In genomic region chr11:90638312-90638830, GRCm38 (mm10) we compare ENCODE assay signal across 7 mouse cellular contexts. TPM values are rescaled to one million over a fixed set of nuclear protein-coding genes. Genes with fewer than 3 reads are reported as not detected.
DNase-seq lines count a peak whose midpoint lies in the region; ATAC-seq and TF ChIP-seq lines count a peak whose summit lies in the region.

No protein-coding gene starts in this region.

- H3K4me3 ChIP-seq in embryonic fibroblast, embryonic 13.5 days (ENCODE audit: insufficient read depth, low read length) = peak overlapping the region; percentile 74
- peak overlapping the region; percentile 86 for H3K4me3 ChIP-seq in hindbrain, embryonic 14.5 days (replicated peaks; ENCODE audit: low read length)
- H3K4me3 ChIP-seq in limb, embryonic 15.5 days = peak overlapping the region; percentile 88

- H3K27ac ChIP-seq in embryonic fibroblast, embryonic 13.5 days (ENCODE audit: insufficient read depth, low read length) = peak overlapping the region; percentile 42
- peak overlapping the region; percentile 94 for H3K27ac ChIP-seq in hindbrain, embryonic 14.5 days
- H3K27ac ChIP-seq in limb, embryonic 15.5 days = peak overlapping the region; percentile 97

- no peaks in the 10 kb centered on the region for H3K9me3 ChIP-seq in hindbrain, embryonic 14.5 days (ENCODE audit: control insufficient read depth, low read length)
- H3K9me3 ChIP-seq in limb, embryonic 15.5 days = no peaks in the 10 kb centered on the region

- H3K4me2 ChIP-seq in hindbrain, embryonic 14.5 days (replicated peaks) = peak overlapping the region; percentile 56
- peak overlapping the region; percentile 58 for H3K4me2 ChIP-seq in limb, embryonic 15.5 days

- peak; percentile 72 for ATAC-seq in hindbrain, embryonic 14.5 days (ENCODE audit: low FRiP score)
- ATAC-seq in limb, embryonic 15.5 days (ENCODE audit: insufficient number of reproducible peaks, low FRiP score, low TSS enrichment, low read depth) = peak; percentile 76
- ATAC-seq in monocyte, adult 5-6 weeks (replicated peaks; ENCODE audit: insufficient number of reproducible peaks, low FRiP score, low TSS enrichment, poor library complexity, severe bottlenecking) = peak; percentile 25

- H3K9ac ChIP-seq in hindbrain, embryonic 14.5 days = peak overlapping the region; percentile 94
- peak overlapping the region; percentile 90 for H3K9ac ChIP-seq in limb, embryonic 15.5 days

- 0% methylated on average over 51 of the region's 54 CpGs for WGBS in hindbrain, embryonic 14.5 days
- WGBS in limb, embryonic 15.5 days = under 1% methylated on average over 52 of the region's 54 CpGs

- no peaks in the 10 kb centered on the region; the same call in 1 of the 2 replicates for H3K4me1 ChIP-seq in embryonic fibroblast, embryonic 13.5 days (ENCODE audit: control insufficient read depth, insufficient read depth, low read length)
- peaks cover 18% of the 10 kb centered on the region for H3K4me1 ChIP-seq in hindbrain, embryonic 14.5 days (replicated peaks; ENCODE audit: control insufficient read depth, insufficient read depth, low read length)
- peaks cover 11% of the 10 kb centered on the region for H3K4me1 ChIP-seq in limb, embryonic 15.5 days

- H3K27me3 ChIP-seq in hindbrain, embryonic 14.5 days (ENCODE audit: control insufficient read depth, insufficient read depth, low read length) = no peaks in the 10 kb centered on the region
- no peaks in the 10 kb centered on the region for H3K27me3 ChIP-seq in limb, embryonic 15.5 days

- peaks cover 22% of the 10 kb centered on the region for H3K36me3 ChIP-seq in hindbrain, embryonic 14.5 days (replicated peaks; ENCODE audit: control insufficient read depth, insufficient read depth)
- peaks cover 11% of the 10 kb centered on the region for H3K36me3 ChIP-seq in limb, embryonic 15.5 days

- peak; percentile 21 to 33 for DNase-seq in spleen, postnatal 14 days (ENCODE audit: low spot score in 2 of 2)
- DNase-seq in spleen, adult 12 weeks (ENCODE audit: low spot score) = no peak
- peak; percentile 74 for DNase-seq in adrenal gland, postnatal 14 days
- DNase-seq in hindbrain, embryonic 14.5 days (ENCODE audit: low spot score) = peak; percentile 35

- no peak for TF ChIP-seq CTCF in embryonic fibroblast, embryonic 13.5 days (IDR thresholded peaks at IDR 0.05; ENCODE audit: borderline replicate concordance, insufficient read depth, low read length)

- no peak for TF ChIP-seq POLR2A in embryonic fibroblast, embryonic 13.5 days (IDR thresholded peaks at IDR 0.05; ENCODE audit: low read depth, low read length)

RNA-seq across cellular contexts. Expression of gene Cox11, which starts 0.4 kb away (rescaled TPM):
- total RNA-seq in adrenal gland, postnatal 14 days (2021) = 23.4 and 26.0 TPM in 2 replicates
- polyA plus RNA-seq in embryonic fibroblast, embryonic 13.5 days (2011; ENCODE audit: insufficient read length, low read depth, missing spikeins) = 14.7 and 18.6 TPM in 2 replicates
- 28.4 and 31.5 TPM in 2 replicates for polyA plus RNA-seq in hindbrain, embryonic 14.5 days (2014; fragmentation: Nextera tagmentation; extraction: Ambion mirVana)
- polyA plus RNA-seq in limb, embryonic 15.5 days (2015; fragmentation: Nextera tagmentation; extraction: Ambion mirVana) = 30.5 and 37.2 TPM in 2 replicates
- total RNA-seq in monocyte, adult 5-6 weeks (2017) = 14.8 to 28.6 TPM (median 18.6 TPM) in 3 replicates

RNA-seq across cellular contexts. Expression of gene Stxbp4, which starts 0.5 kb away (rescaled TPM):
- total RNA-seq in adrenal gland, postnatal 14 days (2021) = 7.4 and 8.7 TPM in 2 replicates
- polyA plus RNA-seq in embryonic fibroblast, embryonic 13.5 days (2011; ENCODE audit: insufficient read length, low read depth, missing spikeins) = 21.9 and 23.3 TPM in 2 replicates
- polyA plus RNA-seq in hindbrain, embryonic 14.5 days (2014; fragmentation: Nextera tagmentation; extraction: Ambion mirVana) = 18.8 and 19.4 TPM in 2 replicates
- polyA plus RNA-seq in limb, embryonic 15.5 days (2015; fragmentation: Nextera tagmentation; extraction: Ambion mirVana) = 21.0 and 22.1 TPM in 2 replicates
- total RNA-seq in monocyte, adult 5-6 weeks (2017) = 1.3 to 3.0 TPM (median 1.9 TPM) in 3 replicates

RNA-seq across cellular contexts. Expression of gene Tom1l1, which starts 49.8 kb away (rescaled TPM):
- total RNA-seq in adrenal gland, postnatal 14 days (2021) = 39.5 and 46.0 TPM in 2 replicates
- polyA plus RNA-seq in embryonic fibroblast, embryonic 13.5 days (2011; ENCODE audit: insufficient read length, low read depth, missing spikeins) = 27.1 and 36.7 TPM in 2 replicates
- 24.6 and 27.1 TPM in 2 replicates for polyA plus RNA-seq in hindbrain, embryonic 14.5 days (2014; fragmentation: Nextera tagmentation; extraction: Ambion mirVana)
- 33.5 and 35.9 TPM in 2 replicates for polyA plus RNA-seq in limb, embryonic 15.5 days (2015; fragmentation: Nextera tagmentation; extraction: Ambion mirVana)
- 0.48 to 0.78 TPM (median 0.75 TPM) in 3 replicates for total RNA-seq in monocyte, adult 5-6 weeks (2017)

Comparison
In these comparisons a context has a peak if more than half of its experiments do, and no peak if none do; other contexts are left out.
1. H3K27ac ChIP-seq: peak in every context shown above with its lines; median percentile 97 in limb, embryonic 15.5 days; 94 in hindbrain, embryonic 14.5 days; 42 in embryonic fibroblast, embryonic 13.5 days.
2. ATAC-seq: peak in every context shown above with its lines; median percentile 76 in limb, embryonic 15.5 days; 72 in hindbrain, embryonic 14.5 days; 25 in monocyte, adult 5-6 weeks.